Mouse (Mus musculus): Measurements from ENCODE around the gene Prr19. TPM values are rescaled to one million over a fixed set of nuclear protein-coding genes. Genes with fewer than 3 reads are reported as not detected.

Prr19 gene
- polyA plus RNA-seq, 2 experiments = 0.44 to 1.1 TPM

- H3K27me3 ChIP-seq (ENCODE audit: control insufficient read depth, insufficient read depth, low read length) = no peaks in the 10 kb centered on the region
Measured at GRCm38 (mm10) chr7:25277998-25278340, 23.2 kb upstream of the Prr19 start.

GRCm38 (mm10) chr7:25278341-25279075 is 22.7 kb upstream of the Prr19 start:
- 1% methylated on average over 40 of the region's 60 CpGs for WGBS
- peaks cover 45% of the 10 kb centered on the region for H3K4me1 ChIP-seq (ENCODE audit: control insufficient read depth, insufficient read depth, low read length)

More at GRCm38 (mm10) chr7:25277998-25278340, 23.2 kb upstream of the Prr19 start:
- Histone ChIP-seq H3K27ac (replicated peaks; ENCODE audit: low read depth, low read length) (peak overlapping the region; percentile 99), H3K4me1 (ENCODE audit: control insufficient read depth, insufficient read depth, low read length) (peaks cover 44% of the 10 kb centered on the region), H3K9me3 (ENCODE audit: control insufficient read depth, low read length) (no peaks in the 10 kb centered on the region), H3K4me3 (replicated peaks; ENCODE audit: low read length) (peak overlapping the region; percentile 62), H3K36me3 (ENCODE audit: control insufficient read depth, insufficient read depth, low read length) (peaks cover 24% of the 10 kb centered on the region), H3K9ac (ENCODE audit: low read depth, low read length, severe bottlenecking) (peak overlapping the region; percentile 71; the same call in 1 of the 2 replicates), H3K4me2 (replicated peaks; ENCODE audit: low read depth, low read length, severe bottlenecking) (peak overlapping the region; percentile 97)
- no peak for TF ChIP-seq POLR2A (IDR thresholded peaks at IDR 0.05; ENCODE audit: borderline replicate concordance, extremely low read depth, insufficient read depth, insufficient read length)
- 12% methylated on average over 4 of the region's 4 CpGs for WGBS
- ATAC-seq (ENCODE audit: low FRiP score, low read depth) (no peak), DNase-seq (ENCODE audit: low spot score) (no peak)

GRCm38 (mm10) chr7:25279076-25279860 is 21.9 kb upstream of the Prr19 start:
- ATAC-seq (ENCODE audit: low FRiP score, low read depth) (peak; percentile 50), DNase-seq (ENCODE audit: low spot score) (peak; percentile 96)
- Histone ChIP-seq H3K4me2 (replicated peaks; ENCODE audit: low read depth, low read length, severe bottlenecking) (peak overlapping the region; percentile 97), H3K27ac (replicated peaks; ENCODE audit: low read depth, low read length) (peak overlapping the region; percentile 99), H3K4me3 (replicated peaks; ENCODE audit: low read length) (peak overlapping the region; percentile 62), H3K4me1 (ENCODE audit: control insufficient read depth, insufficient read depth, low read length) (peaks cover 53% of the 10 kb centered on the region), H3K9me3 (ENCODE audit: control insufficient read depth, low read length) (no peaks in the 10 kb centered on the region), H3K9ac (ENCODE audit: low read depth, low read length, severe bottlenecking) (peak overlapping the region; percentile 71), H3K27me3 (ENCODE audit: control insufficient read depth, insufficient read depth, low read length) (no peaks in the 10 kb centered on the region), H3K36me3 (ENCODE audit: control insufficient read depth, insufficient read depth, low read length) (peaks cover 11% of the 10 kb centered on the region)
- no peak for TF ChIP-seq POLR2A (IDR thresholded peaks at IDR 0.05; ENCODE audit: borderline replicate concordance, extremely low read depth, insufficient read depth, insufficient read length)
- WGBS = under 1% methylated on average over 29 of the region's 49 CpGs

More at GRCm38 (mm10) chr7:25278341-25279075, 22.7 kb upstream of the Prr19 start:
- peak overlapping the region; percentile 99 for H3K27ac ChIP-seq (replicated peaks; ENCODE audit: low read depth, low read length)
- peaks cover 18% of the 10 kb centered on the region for H3K36me3 ChIP-seq (ENCODE audit: control insufficient read depth, insufficient read depth, low read length)
- peak overlapping the region; percentile 97 for H3K4me2 ChIP-seq (replicated peaks; ENCODE audit: low read depth, low read length, severe bottlenecking)
- peak; percentile 52; the same call in 1 of the 2 replicates for TF ChIP-seq POLR2A (IDR thresholded peaks at IDR 0.05; ENCODE audit: borderline replicate concordance, extremely low read depth, insufficient read depth, insufficient read length)
- ATAC-seq (ENCODE audit: low FRiP score, low read depth) (peak; percentile 51), DNase-seq (ENCODE audit: low spot score) (peak; percentile 91)
- H3K4me3 ChIP-seq (replicated peaks; ENCODE audit: low read length) = peak overlapping the region; percentile 62
- H3K27me3 ChIP-seq (ENCODE audit: control insufficient read depth, insufficient read depth, low read length) = no peaks in the 10 kb centered on the region
- H3K9ac ChIP-seq (ENCODE audit: low read depth, low read length, severe bottlenecking) = peak overlapping the region; percentile 71
- H3K9me3 ChIP-seq (ENCODE audit: control insufficient read depth, low read length) = no peaks in the 10 kb centered on the region

GRCm38 (mm10) chr7:25279861-25280791 is 21.1 kb upstream of the Prr19 start:
- H3K9ac ChIP-seq (ENCODE audit: low read depth, low read length, severe bottlenecking) = peak overlapping the region; percentile 71
- H3K4me3 ChIP-seq (replicated peaks; ENCODE audit: low read length) = peak overlapping the region; percentile 62
- DNase-seq (ENCODE audit: low spot score) (peak; percentile 92), ATAC-seq (ENCODE audit: low FRiP score, low read depth) (peak; percentile 41)
- H3K27ac ChIP-seq (replicated peaks; ENCODE audit: low read depth, low read length) = peak overlapping the region; percentile 99
- peaks cover 49% of the 10 kb centered on the region for H3K4me1 ChIP-seq (ENCODE audit: control insufficient read depth, insufficient read depth, low read length)
- H3K9me3 ChIP-seq (ENCODE audit: control insufficient read depth, low read length) = no peaks in the 10 kb centered on the region
- 2% methylated on average over 6 of the region's 6 CpGs for WGBS
- peak; percentile 73; the same call in 1 of the 2 replicates for TF ChIP-seq POLR2A (IDR thresholded peaks at IDR 0.05; ENCODE audit: borderline replicate concordance, extremely low read depth, insufficient read depth, insufficient read length)
- H3K4me2 ChIP-seq (replicated peaks; ENCODE audit: low read depth, low read length, severe bottlenecking) = peak overlapping the region; percentile 97
- peaks cover 11% of the 10 kb centered on the region for H3K36me3 ChIP-seq (ENCODE audit: control insufficient read depth, insufficient read depth, low read length)
- no peaks in the 10 kb centered on the region for H3K27me3 ChIP-seq (ENCODE audit: control insufficient read depth, insufficient read depth, low read length)

Measured in limb, embryonic 14.5 days (tissue).